Mouse (Mus musculus) natural killer cell, adult 2 months (primary cell): Measurements from ENCODE around the gene Tcf20.

Experiments
- DNase-seq, 2 experiments: peaks; one replicate each; pipeline ENCODE4 v3.0.0; 2022; ENCODE audit warnings: low spot score in 2 of 2

Gene Tcf20

DNA sequence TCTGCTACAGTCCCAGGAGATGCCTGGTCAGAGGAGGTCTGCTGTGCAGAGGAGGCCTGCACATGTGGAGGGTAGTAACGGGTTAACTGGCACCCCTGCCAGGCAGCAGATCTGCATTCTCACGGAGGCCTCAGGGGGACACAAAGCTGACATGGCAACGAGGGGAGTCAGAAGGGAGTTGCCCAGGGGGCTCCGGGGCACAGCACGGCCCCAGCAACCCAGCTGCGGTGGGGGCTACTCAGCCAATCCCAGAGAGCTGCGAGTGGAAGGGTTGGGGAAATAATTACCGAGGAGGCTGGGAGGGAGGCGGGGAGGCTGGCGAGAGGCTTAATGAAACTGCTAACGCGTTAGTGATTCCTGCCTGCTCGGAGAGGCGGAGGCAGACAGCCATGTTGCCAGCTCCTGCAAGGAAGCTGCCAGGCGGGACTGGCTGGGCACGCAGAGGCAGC lies 29.4 kb downstream of the Tcf20 start:
- DNase-seq: no peak

GRCm38 (mm10) chr15:82956721-82957120 lies 31.0 kb downstream of the Tcf20 start:
- no peak for DNase-seq

GRCm38 (mm10) chr15:82956310-82956709 lies 31.4 kb downstream of the Tcf20 start:
- no peak for DNase-seq

DNA sequence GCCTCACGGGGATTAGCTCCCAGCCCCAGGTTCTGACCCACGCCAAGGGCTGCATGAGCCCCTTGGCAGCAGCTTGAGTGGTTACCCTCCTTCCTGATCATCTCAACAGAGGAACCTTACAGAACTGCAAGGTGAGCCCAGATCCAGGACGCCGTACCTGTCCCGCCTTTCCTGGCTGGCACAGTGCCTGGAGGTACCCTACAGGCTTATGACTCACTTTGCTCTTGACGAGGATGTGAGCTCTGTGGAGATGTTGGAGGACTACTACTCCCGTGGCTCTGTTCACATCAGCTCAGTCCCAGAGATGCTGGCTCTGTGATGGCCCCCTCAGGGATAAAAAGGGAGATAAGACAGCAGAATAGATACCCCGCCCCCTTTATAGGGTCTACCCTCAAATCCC lies 32.4 kb downstream of the Tcf20 start:
- no peak for DNase-seq

DNA sequence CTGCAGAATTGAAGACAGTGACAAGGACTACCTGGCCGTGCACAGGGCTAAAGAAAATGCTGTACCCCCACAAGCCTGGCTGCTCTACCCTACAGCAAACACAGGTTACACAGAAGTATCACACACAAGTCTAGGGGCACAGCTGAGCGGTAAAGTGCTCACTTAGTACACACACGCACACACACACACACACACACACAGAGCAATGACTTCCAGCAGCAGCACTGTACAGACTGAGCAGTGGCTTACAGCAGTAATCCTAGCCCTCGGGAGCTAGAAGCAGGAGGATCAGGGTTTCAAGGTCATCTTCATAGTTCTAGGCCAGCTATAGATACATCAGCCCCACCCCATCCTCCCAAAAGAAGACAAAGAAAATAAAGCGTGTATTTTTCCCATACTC lies 33.6 kb downstream of the Tcf20 start:
- no peak for DNase-seq

GRCm38 (mm10) chr15:82953096-82953495 lies 34.6 kb downstream of the Tcf20 start:
- DNase-seq: no peak

GRCm38 (mm10) chr15:82952292-82952705 lies 35.4 kb downstream of the Tcf20 start:
- DNase-seq: no peak

- DNase-seq: no peak
Observed at GRCm38 (mm10) chr15:82950246-82950645, 37.4 kb downstream of the Tcf20 start.

DNA sequence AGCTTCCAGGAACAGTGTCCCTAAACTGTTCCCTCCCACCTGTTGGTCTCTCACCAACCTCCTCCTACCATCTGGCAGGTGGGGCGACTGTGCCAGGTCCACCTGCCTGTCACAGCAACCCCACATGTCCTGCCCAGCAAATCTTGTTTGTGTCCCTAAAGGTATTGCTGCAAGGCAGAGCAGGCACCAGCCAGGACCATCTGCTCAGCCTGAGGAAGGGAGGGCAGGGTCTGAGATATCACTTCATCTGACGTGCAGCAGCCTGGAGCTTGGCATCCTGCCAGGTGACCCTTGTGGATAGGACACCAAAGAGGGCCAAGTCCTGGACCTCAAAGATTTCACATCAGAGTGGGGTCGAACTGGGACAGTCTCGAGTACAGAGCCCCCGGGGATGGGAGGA lies 40.2 kb downstream of the Tcf20 start:
- no peak for DNase-seq

DNA sequence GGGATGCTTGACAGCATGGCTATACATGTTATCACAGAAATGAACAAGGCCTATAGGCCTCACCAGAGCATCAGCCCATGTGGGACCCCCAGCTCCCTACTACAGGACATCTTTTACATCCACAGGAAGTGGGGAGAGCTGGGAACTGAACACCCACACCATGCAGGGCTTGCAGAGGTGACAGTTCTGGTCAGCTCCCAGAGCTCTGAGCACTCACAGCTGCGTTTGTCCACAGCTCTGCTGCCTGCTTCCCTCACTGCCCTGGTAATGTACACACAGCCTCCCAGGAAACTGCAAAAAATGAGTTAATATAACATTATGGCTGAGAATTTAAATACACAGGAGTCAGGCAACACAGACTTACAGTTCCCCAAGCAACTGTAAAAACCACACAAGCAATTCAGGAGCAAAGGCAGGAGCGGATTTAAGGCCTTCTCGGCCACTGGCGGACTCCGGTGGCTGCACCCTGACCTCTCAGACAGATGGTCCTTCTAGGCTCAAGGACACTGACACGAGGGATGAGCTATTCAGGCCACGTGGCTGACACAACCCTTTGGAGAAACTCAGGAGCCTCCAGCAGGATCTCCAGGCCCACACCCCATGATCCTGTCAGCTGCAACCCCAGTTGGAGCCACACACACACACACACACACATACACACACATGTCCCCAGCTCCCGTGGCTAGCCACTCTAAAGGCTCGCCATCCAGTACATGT lies 43.0 kb downstream of the Tcf20 start:
- no peak for DNase-seq

DNA sequence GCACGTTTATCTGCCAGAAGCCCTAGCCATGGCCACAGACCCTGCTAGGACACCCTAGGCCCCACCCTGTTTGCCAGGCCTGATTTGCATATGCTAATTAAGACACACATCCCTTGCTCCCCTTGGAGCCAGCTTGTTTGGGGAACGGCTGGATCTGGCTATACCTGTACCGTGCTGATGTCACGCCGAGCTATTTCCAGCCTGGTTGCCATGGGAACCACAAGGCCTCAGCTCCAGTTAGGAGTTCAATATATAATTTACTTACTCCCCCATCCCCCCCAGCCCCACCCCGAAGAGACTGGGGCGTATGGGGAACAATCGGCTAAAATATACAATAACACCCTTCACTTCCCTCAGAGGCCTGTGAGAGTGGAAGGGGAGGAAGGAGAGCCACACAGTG lies 45.9 kb downstream of the Tcf20 start:
- DNase-seq: no peak

- DNase-seq: no peak
Observed at GRCm38 (mm10) chr15:82940494-82941214, 47.0 kb downstream of the Tcf20 start.

GRCm38 (mm10) chr15:82938155-82938569 lies 49.5 kb downstream of the Tcf20 start:
- no peak for DNase-seq

DNA sequence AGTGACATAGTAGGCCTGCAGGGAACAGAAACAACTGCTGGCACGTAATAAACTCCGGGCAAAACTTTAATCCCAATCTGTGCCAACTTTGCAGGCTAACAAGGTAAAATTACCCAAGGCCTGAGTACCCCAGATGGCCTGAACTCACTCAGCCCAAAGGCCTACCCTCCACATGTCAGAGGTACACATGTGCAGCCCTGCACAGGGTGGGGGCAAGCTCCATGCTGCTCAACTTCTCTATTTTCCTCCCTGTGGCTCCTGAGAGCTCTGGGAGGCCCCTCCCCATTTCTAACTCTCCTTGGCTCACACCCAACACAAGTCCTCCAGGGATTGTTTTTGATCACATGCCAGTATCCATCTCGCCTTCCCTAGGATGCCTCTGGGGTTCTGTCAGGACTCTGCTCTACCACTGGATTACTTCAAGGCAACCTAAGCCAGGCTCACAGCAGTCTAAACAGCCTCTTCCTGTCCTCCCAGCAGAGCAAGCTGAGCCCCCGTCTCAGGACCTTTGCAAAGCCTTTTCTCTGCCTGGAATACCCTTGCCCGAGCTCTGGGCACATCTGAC lies 50.2 kb downstream of the Tcf20 start:
- no peak for DNase-seq

DNA sequence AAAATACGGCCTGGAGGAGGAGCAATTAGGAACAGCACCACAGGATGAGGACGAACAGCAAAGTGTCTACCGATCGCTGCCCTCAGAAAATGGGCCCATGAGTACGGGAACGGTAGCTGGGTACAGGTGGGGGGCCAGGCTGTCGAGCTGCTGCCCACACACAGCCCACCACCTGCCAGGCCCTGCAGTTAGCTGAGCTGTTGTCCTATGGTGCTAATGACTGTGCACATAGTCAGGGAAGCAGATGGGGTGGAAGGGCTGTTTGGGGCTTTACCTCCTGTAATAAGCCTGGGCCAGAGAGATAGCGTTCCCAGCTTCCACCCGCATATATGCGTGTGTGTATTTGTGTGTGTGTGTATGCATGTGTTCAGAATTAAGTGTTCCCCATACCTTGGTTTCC lies 52.7 kb downstream of the Tcf20 start:
- DNase-seq: no peak

GRCm38 (mm10) chr15:82932936-82933650 lies 54.6 kb downstream of the Tcf20 start:
- DNase-seq: no peak

- no peak for DNase-seq
Observed at GRCm38 (mm10) chr15:82931436-82931835, 56.2 kb downstream of the Tcf20 start.

DNA sequence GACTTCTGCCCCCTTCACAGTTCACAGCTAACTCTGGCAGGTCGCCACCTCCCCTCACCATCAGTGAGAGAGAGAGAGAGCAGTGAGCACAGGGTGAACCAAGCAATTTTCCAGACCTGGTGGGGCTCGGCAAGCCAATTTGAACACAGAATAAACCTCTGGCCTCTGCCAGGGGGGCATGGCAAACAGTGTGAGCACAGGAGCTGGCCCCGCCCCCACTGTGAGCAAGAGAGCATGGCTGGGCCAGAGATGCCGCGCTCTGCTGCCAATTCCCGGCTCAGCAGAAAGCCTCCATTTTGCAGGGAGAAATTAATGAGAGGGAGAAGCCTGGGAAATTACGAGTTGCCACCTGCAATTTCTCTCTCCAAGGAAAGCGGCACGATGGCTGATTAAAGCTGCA lies 58.1 kb downstream of the Tcf20 start:
- DNase-seq: no peak

- no peak for DNase-seq
Observed at GRCm38 (mm10) chr15:82928844-82929243, 58.8 kb downstream of the Tcf20 start.

DNA sequence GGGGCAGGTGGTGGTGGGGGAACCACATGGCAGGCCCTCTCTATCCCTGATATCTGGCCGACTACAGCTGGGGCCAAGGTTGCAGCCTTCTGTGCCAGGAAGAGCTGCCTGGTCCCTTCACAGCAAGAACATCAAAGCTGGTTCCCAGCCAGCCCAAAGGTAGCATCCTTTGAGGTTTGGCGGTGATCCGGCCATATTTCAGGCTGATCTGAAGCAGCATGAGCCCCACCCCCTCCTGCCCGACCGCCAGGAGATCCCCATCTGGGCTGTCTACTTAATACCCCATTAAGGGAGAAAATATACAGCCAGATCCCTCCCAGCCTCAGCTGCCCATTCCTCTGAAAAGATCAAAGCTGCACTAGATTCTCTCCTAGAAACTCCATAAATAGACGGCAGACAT lies 59.6 kb downstream of the Tcf20 start:
- no peak for DNase-seq

GRCm38 (mm10) chr15:82927057-82927456 lies 60.6 kb downstream of the Tcf20 start:
- no peak for DNase-seq

DNA sequence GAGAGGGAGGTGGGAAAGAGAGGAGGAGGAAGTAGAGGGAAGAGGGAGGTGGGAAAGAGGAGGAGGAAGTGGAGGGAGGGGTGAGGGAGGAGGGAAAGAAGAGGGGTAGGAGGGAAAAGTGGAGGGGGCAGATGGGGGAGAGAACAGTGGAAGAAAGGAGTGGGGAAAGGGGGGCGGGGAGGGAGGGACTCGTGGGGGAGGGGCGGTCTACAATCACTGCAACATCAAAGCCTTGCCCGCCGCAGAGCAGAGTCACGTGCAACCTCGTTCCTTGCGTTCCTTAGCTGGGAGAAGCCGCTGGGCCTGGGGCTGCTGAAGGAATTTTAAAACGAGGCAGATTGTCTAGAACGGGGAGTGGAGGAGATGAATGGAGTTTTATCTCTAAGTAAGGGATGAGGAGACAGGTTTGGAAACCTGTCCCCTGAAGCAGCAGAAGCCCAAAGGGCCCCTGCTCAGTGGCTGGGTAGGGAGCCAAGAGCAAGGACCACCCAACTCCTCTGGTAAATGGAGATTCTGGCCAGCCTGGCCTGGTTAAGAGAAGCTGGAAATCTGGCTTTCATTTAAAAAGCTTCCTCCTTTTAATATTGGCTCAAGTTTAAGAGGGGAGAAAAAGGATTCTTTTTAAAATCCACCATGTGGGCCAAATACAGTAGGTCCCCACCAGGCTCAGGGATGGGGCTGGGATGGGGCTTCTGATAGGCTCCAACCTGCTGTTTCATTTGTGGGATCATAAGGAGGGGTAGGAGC lies 62.8 kb downstream of the Tcf20 start:
- DNase-seq: no peak
